Mouse (Mus musculus): ENCODE measurements around the gene Ghsr.

The Ghsr gene

DNA sequence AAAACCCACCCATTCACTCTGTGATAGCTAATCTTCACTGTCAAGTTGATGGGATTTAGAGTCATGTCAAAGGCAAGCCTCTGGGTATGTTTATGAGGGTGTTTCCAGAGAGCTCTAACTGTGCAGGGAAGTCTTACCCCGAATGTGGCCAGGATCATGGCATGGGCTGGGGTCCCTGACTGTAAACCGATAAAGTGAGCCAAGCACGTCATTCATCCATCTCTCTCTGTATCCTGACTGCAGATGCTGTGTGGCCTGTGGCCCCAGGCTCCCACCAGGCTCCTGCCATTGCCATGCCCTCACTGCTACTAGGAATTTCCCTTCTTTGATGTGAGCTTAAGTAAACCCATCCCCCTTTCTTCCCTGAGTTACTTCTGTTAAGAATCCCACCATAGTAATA lies 42.4 kb downstream of the Ghsr start:
- DNase-seq, result no peak

DNA sequence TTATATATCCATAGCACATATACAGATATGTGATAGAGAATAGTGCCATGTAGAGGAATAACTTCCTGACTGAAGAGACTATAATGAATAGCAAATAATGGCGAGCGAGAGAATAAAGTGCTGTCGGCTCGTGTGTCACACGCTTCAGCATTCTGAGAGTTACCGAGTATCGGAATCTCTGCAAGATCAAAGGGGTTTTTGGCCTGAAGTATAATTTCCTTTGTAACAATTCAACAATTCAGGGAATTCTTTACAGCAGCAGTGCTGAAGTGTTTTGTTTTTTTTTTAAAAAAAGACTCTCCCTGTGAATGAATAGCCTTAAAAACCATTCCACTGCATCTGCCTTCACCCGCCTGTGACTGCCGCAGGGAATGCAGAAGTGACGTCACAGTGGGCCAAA lies 45.6 kb downstream of the Ghsr start:
- DNase-seq, result no peak

DNA sequence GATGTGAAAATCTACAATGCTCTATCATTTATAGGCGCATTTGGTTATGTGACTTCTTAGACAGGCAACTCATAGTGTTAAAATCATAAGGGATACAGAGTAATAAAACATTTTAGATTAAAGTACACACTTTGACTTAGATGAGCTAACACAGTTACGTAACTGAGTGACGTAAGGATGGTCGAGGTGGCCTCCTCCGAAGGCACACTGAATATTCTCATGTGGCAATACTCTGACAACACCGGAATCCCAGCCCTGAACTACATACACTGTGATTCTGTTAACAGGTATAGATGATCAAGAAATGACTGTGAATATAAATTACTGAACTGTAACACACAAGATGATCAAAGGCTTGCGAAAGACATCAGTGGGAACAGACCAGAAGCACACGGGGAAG lies 47.5 kb downstream of the Ghsr start:
- no peak for DNase-seq

DNA sequence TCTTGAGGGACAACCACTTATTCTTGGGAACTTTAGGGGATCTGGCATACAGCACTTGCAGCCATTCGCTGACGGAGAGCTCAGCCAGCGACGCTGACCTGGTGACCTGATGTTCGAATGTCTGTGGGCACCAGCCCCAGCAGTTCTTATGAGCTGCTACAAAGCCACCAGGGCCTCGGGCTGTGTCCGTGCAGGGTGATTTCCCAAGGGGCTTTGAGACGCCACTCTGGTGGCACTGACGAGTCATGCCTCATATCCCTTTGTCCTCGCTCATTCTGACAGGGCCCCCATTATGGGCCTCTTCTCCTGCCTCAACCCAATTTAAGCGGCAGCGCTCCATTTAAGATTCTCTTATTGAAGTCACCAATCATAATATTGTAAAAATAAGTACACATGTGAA lies 50.8 kb downstream of the Ghsr start:
- DNase-seq, result no peak

DNA sequence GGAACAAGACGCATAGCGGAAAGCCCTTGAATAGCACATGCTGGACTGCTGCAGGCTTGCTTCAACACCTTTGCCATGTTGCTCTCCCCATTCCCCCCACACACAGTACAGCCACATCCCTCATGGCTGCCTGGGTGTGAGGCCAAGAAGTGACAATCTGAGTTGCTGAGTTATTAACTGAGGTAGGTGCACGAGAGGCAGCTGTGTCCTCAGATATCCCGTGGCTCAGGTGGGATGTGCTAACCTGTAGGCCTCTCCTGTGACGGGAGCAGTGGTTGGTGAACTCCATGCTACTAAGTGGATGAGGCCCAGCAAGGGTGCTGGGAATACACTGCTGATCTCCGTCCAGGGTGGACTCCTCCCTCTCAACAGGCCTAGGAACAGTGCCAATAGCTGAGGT lies 51.4 kb downstream of the Ghsr start:
- DNase-seq, result no peak

DNA sequence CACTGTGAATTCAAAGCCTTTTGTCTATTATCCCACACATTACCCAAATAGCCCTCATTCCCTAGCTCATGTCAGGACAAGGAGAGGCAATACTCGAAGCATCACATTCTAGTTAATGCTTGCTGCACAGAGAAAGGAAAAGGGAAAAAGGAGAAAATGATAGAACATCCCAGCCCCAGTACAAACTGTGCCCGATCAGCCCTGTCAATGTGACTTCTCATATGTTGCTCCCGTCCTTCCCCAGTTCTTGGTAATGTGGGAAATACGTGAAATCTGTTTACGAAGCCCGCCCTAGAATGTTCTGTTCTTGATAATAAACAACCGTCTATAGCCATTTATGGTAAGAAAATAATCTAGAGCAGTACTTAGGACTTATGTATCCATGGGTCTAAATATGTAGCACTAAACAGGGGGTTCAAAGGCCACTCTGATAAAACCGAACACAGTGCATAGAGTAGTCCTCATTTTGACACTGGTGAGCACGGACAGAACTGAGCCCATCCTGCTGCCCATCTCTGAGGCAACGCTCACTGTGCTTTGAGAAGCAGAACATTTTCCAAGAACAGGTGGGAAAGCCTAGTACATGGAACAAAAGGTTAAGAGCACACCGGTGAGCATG lies 53.0 kb downstream of the Ghsr start:
- DNase-seq, result no peak

DNA sequence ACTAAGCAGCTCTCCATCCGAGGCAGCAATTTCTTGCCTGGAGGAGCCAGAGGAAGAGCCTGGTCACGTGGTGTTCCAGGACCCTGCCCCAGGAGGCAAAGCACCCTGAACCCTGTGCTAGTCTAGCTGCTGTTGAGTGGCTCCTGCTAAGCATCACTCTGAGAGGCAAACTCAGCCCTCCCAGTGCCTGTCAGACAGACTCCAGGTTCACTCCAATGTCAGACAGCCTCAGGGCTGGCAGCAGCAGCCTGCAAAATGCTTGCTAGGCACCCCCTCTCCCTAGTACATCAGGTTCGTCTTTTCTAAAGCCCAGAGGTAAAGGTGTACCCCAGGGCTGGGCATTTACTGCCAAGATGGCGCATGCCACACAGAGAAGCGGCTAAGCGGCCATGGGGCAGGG lies 56.3 kb downstream of the Ghsr start:
- no peak for DNase-seq

Data from thymus, postnatal 4 days (tissue).